Mouse (Mus musculus) kidney, postnatal 0 days (tissue): ENCODE measurements at regions not wholly inside any gene's neighbourhood (a gene's known extent, or its start where the extent isn't known, plus 50 kb on each side); places are given as distances from the start of the nearest gene placed in this dataset.

Experiments used
- ATAC-seq: fragments of 200-750 bp; cut with Nextera tagmentation; replicated peaks from 2 replicates; pipeline ENCODE4 v1.8.0; 2017; ENCODE audit warnings: low read depth, moderate number of reproducible peaks, moderate TSS enrichment, moderate library complexity; ENCODE audit not compliant: low FRiP score
- DNase-seq: peaks from one replicate; pipeline ENCODE4 v3.0.0-alpha.2; 2016; ENCODE audit warnings: low spot score
- H3K27ac ChIP-seq: fragments of 300-500 bp; sonication (generic); 2 replicates; pipeline ENCODE4 v1.5.1; 2014; ENCODE audit warnings: mild to moderate bottlenecking
- H3K27me3 ChIP-seq: fragments of 300-500 bp; sonication (generic); 2 replicates; pipeline ENCODE4 v1.6.1; 2014; ENCODE audit warnings: low read length, mixed read lengths; ENCODE audit not compliant: insufficient read depth
- H3K36me3 ChIP-seq: fragments of 300-500 bp; sonication (generic); 2 replicates; pipeline ENCODE4 v1.6.1; 2014; ENCODE audit warnings: low read length, mixed read lengths; ENCODE audit not compliant: insufficient read depth
- H3K4me1 ChIP-seq: fragments of 300-500 bp; sonication (generic); replicated peaks from 2 replicates; pipeline ENCODE4 v1.6.1; 2014; ENCODE audit warnings: antibody characterized with exemption, low read length, mixed read lengths; ENCODE audit not compliant: insufficient read depth
- H3K4me2 ChIP-seq: fragments of 300-500 bp; sonication (generic); 2 replicates; pipeline ENCODE4 v1.6.1; 2014; ENCODE audit warnings: mild to moderate bottlenecking, low read length, moderate library complexity, mixed read lengths
- H3K4me3 ChIP-seq: fragments of 300-500 bp; sonication (generic); replicated peaks from 2 replicates; pipeline ENCODE4 v1.5.1; 2014; ENCODE audit warnings: low read depth, low read length
- H3K9ac ChIP-seq: fragments of 300-500 bp; sonication (generic); 2 replicates; pipeline ENCODE4 v1.6.1; 2014; ENCODE audit warnings: low read depth, low read length
- H3K9me3 ChIP-seq: fragments of 300-500 bp; sonication (generic); replicated peaks from 2 replicates; pipeline ENCODE4 v1.6.1; 2016; ENCODE audit warnings: low read length, inconsistent platforms, mixed read lengths
- CTCF ChIP-seq: IDR thresholded peaks from 2 replicates; pipeline ENCODE4 v1.5.1; 2016; ENCODE audit warnings: antibody characterized with exemption, low read depth, mild to moderate bottlenecking, moderate library complexity
- WGBS: fragments of 180-500 bp; shearing (Covaris S2); extraction: QIAGEN DNeasy Blood & Tissue Kit; methylation state at CpG from one replicate; pipeline ENCODE4 v1.1.7; 2014; 5-methylcytosine and 5-hydroxymethylcytosine counted together

GRCm38 (mm10) chr15:61717216-61717615 is 794.4 kb upstream of the A1bg start:
- 63% methylated on average over 1 of the region's 1 CpGs for WGBS
- no peak overlapping the region for H3K27ac ChIP-seq
- no peak overlapping the region for H3K9ac ChIP-seq
- TF ChIP-seq CTCF = no peak
- H3K27me3 ChIP-seq = no peaks in the 10 kb centered on the region
- no peak for DNase-seq
- H3K36me3 ChIP-seq = no peaks in the 10 kb centered on the region
- H3K4me1 ChIP-seq = no peaks in the 10 kb centered on the region
- no peaks in the 10 kb centered on the region for H3K9me3 ChIP-seq
- no peak overlapping the region for H3K4me3 ChIP-seq
- H3K4me2 ChIP-seq = no peak overlapping the region
- ATAC-seq = no peak

DNA sequence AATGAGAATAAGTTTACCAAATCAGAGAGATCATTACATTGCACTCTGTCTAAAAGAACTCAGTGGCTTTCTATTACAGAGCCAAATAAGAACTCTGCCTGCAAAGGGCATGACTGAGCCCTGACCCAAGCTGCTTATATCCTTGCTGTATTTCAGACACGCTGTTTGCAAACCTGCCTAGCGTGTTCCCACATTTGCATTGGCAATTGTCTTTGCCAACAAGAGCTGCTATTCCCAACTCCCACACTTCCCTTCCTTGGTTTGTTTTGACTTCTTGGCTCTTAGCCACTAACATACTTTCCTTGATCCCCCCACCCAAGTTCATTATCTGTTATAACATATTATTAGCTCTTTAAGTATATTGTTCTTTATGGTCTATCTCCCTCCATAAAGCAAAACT is 791.1 kb upstream of the A1bg start:
- no peak for ATAC-seq
- Histone ChIP-seq H3K36me3 (no peaks in the 10 kb centered on the region), H3K9ac (no peak overlapping the region), H3K4me2 (no peak overlapping the region), H3K4me1 (no peaks in the 10 kb centered on the region), H3K9me3 (no peaks in the 10 kb centered on the region), H3K4me3 (no peak overlapping the region), H3K27ac (no peak overlapping the region), H3K27me3 (no peaks in the 10 kb centered on the region)
- WGBS = 17% methylated on average over 2 of the region's 2 CpGs
- no peak for DNase-seq
- TF ChIP-seq CTCF = no peak

DNA sequence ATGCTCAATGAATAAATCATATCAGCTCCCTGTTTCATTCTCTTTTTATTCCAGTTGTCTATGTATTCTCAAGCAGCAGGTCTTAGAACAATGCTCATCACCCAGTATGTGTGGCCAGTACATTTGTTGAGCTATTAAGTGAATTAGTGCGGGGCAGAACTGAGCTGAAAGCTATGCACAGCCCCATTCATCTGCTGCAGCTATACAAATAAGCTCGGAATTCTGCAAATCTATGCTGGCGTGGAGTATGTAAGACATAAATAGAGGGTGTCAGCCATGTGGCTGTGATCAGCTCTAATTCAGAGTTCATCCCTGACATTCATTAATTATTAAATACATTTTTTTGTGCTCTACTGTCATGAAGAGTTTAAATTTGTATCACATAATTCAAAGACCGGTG is 786.1 kb upstream of the A1bg start:
- H3K4me3 ChIP-seq = no peak overlapping the region
- no peak overlapping the region for H3K27ac ChIP-seq
- no peak for TF ChIP-seq CTCF
- 93% methylated on average over 4 of the region's 4 CpGs for WGBS
- no peaks in the 10 kb centered on the region for H3K27me3 ChIP-seq
- no peak overlapping the region for H3K9ac ChIP-seq
- no peaks in the 10 kb centered on the region for H3K9me3 ChIP-seq
- no peak for DNase-seq
- ATAC-seq = no peak
- no peaks in the 10 kb centered on the region for H3K36me3 ChIP-seq
- no peak overlapping the region for H3K4me2 ChIP-seq
- H3K4me1 ChIP-seq = no peaks in the 10 kb centered on the region

- DNase-seq = peak; percentile 49
- Histone ChIP-seq H3K27me3 (no peaks in the 10 kb centered on the region), H3K9ac (no peak overlapping the region), H3K36me3 (no peaks in the 10 kb centered on the region), H3K27ac (no peak overlapping the region), H3K9me3 (no peaks in the 10 kb centered on the region), H3K4me1 (no peaks in the 10 kb centered on the region), H3K4me3 (no peak overlapping the region), H3K4me2 (no peak overlapping the region)
- TF ChIP-seq CTCF = no peak
- ATAC-seq = no peak
- 59% methylated on average over 6 of the region's 6 CpGs for WGBS
Measured at GRCm38 (mm10) chr15:61707952-61708351, 785.1 kb upstream of the A1bg start.

- no peak for DNase-seq
- no peaks in the 10 kb centered on the region for H3K4me1 ChIP-seq
- no peak overlapping the region for H3K9ac ChIP-seq
- TF ChIP-seq CTCF = no peak
- no peak overlapping the region for H3K27ac ChIP-seq
- H3K27me3 ChIP-seq = no peaks in the 10 kb centered on the region
- no peaks in the 10 kb centered on the region for H3K36me3 ChIP-seq
- WGBS = 96% methylated on average over 1 of the region's 1 CpGs
- no peak overlapping the region for H3K4me2 ChIP-seq
- no peak overlapping the region for H3K4me3 ChIP-seq
- H3K9me3 ChIP-seq = no peaks in the 10 kb centered on the region
- ATAC-seq = no peak
Measured at GRCm38 (mm10) chr15:61692679-61693078, 769.9 kb upstream of the A1bg start.

- H3K9me3 ChIP-seq = no peaks in the 10 kb centered on the region
- no peak overlapping the region for H3K27ac ChIP-seq
- ATAC-seq (no peak), DNase-seq (no peak)
- H3K4me3 ChIP-seq = no peak overlapping the region
- H3K4me2 ChIP-seq = no peak overlapping the region
- no peaks in the 10 kb centered on the region for H3K36me3 ChIP-seq
- 73% methylated on average over 13 of the region's 13 CpGs for WGBS
- no peak for TF ChIP-seq CTCF
- no peak overlapping the region for H3K9ac ChIP-seq
- no peaks in the 10 kb centered on the region for H3K27me3 ChIP-seq
- no peaks in the 10 kb centered on the region for H3K4me1 ChIP-seq
Measured at GRCm38 (mm10) chr15:61690425-61690824, 767.6 kb upstream of the A1bg start.

DNA sequence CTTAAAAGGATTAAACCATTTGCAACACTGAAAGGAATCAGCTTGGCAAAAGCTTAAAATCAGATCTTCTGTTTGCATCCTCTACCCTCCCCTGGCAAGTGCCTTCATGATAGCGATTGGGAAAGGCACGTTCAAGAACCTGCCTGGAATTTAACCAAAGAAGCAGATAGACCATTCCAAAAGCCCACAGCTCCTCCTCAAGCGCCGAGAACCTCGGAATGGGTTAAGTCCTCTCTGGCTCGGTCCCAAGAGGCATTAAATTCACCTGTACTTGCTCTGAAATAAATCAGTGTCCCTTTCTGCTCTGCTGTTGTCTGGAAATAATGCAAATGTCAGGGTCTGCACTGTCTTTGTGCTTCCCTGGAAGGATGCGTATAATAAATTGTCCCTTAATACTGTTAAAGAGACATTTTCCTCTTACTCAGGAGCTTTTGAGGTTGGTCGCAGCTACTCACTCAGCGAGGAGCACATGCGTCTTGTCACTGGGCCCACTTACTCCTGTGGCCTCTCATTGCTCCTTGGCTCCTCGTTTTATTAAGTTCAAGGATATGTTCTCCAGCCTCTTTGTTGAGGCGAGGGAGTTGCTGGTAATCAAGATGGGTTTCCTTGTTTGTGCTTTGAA is 767.1 kb upstream of the A1bg start:
- no peak for DNase-seq

More for the DNA sequence above, 767.1 kb upstream of the A1bg start:
- Histone ChIP-seq H3K9ac (no peak overlapping the region), H3K27ac (no peak overlapping the region), H3K9me3 (no peaks in the 10 kb centered on the region), H3K4me2 (no peak overlapping the region), H3K27me3 (no peaks in the 10 kb centered on the region), H3K36me3 (no peaks in the 10 kb centered on the region), H3K4me3 (no peak overlapping the region), H3K4me1 (no peaks in the 10 kb centered on the region)
- no peak for ATAC-seq
- 61% methylated on average over 12 of the region's 12 CpGs for WGBS
- TF ChIP-seq CTCF = no peak
